Mouse (Mus musculus): ENCODE measurements around the gene Dennd4a. TPM values are rescaled to one million over a fixed set of nuclear protein-coding genes. Genes with fewer than 3 reads are reported as not detected.

Dennd4a gene
- polyA plus RNA-seq, 1 experiment from 2014 or later, result 10.8 TPM

DNA sequence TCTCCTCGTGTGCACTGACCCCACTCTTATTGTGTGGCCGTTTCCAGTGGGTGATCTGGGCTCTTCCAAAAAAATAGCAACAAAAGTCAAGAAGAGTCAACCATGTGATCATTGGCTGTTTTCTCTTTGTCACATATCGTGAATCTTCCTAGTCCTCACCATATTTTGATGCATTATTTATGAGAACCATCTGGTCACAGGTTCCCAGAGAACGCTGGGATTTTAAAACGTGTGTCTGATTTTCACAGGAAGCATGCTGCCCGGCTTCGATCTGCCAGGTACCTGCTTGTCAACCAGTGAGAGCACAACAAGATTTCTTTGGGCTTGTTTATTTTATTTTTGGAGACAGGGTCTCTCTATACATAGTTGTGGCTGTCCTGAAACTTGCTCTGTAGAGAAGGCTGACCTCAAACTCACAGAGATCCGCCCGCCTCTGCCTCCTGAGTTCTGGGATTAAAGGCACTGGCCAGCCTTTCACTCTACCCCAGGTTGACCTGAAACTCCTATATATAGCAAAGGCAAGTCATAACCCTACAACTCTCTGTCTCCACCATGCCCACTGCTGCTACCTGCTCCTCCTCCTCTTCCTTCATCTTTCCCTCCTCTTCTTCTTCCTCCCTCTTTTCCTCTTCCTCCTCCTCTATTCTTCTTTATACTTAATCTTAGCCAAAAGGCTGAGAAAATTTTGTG is 24.8 kb upstream of the Dennd4a start:
- no peak overlapping the region for H3K27ac ChIP-seq (ENCODE audit: low read depth, low read length)
- DNase-seq (ENCODE audit: low spot score) (no peak), ATAC-seq (ENCODE audit: insufficient read depth, low FRiP score, low TSS enrichment) (no peak)
- H3K4me3 ChIP-seq (ENCODE audit: low read depth, low read length), result no peak overlapping the region
- H3K36me3 ChIP-seq (ENCODE audit: control insufficient read depth, insufficient read depth, low read length), result no peaks in the 10 kb centered on the region
- H3K4me1 ChIP-seq (ENCODE audit: control insufficient read depth, insufficient read depth, low read length), result no peaks in the 10 kb centered on the region
- no peak overlapping the region for H3K9ac ChIP-seq (ENCODE audit: low read length)
- no peak overlapping the region for H3K4me2 ChIP-seq (ENCODE audit: low read depth)
- no peaks in the 10 kb centered on the region for H3K27me3 ChIP-seq (ENCODE audit: control insufficient read depth, insufficient read depth, low read length)
- 81% methylated on average over 9 of the region's 9 CpGs for WGBS
- H3K9me3 ChIP-seq (ENCODE audit: control insufficient read depth, low read length), result no peaks in the 10 kb centered on the region

DNA sequence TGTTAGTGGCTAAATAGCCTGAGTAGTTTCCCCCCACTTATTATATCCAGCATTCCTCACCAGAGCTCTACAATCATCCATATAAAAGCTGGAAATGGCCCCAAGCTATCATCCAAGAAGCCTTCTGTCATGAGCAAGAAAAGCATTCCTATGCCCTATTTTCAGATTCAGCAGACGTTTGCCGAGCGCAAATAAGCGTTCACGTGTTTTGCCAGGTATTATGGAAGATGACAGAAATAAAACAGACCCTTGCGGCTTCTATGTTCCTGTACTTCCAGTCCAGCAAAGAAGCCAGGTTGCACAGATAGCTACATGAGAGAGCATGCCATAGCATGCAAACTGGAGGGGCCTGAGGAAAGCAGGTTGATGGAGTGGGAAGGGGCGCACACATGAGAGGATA is 23.1 kb upstream of the Dennd4a start:
- no peaks in the 10 kb centered on the region for H3K9me3 ChIP-seq (ENCODE audit: control insufficient read depth, low read length)

DNA sequence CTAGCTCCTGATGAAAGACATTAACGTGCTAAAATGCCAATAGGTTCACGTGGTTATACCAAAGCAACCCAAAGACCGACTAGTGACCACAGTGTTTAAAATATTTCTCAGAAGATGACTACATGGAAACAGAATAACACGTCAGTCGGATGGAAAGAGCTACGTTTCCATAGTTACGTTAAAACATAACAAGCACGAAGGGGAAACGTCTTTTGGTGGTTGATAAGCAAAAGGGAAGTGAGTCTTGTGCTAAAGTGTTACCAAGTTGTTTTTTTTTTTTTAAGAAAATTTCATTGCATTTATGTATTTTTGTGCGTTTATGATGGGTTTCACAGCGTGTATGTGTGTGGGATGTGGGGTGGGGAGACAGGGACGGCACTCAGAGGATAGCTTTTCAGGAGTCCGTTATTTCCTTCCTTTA is 21.8 kb upstream of the Dennd4a start:
- Histone ChIP-seq H3K27me3 (ENCODE audit: control insufficient read depth, insufficient read depth, low read length) (no peaks in the 10 kb centered on the region), H3K4me3 (ENCODE audit: low read depth, low read length) (no peak overlapping the region), H3K4me1 (ENCODE audit: control insufficient read depth, insufficient read depth, low read length) (no peaks in the 10 kb centered on the region), H3K9ac (ENCODE audit: low read length) (no peak overlapping the region), H3K4me2 (ENCODE audit: low read depth) (no peak overlapping the region), H3K36me3 (ENCODE audit: control insufficient read depth, insufficient read depth, low read length) (no peaks in the 10 kb centered on the region), H3K27ac (ENCODE audit: low read depth, low read length) (no peak overlapping the region), H3K9me3 (ENCODE audit: control insufficient read depth, low read length) (no peaks in the 10 kb centered on the region)
- 86% methylated on average over 13 of the region's 13 CpGs for WGBS
- DNase-seq (ENCODE audit: low spot score) (no peak), ATAC-seq (ENCODE audit: insufficient read depth, low FRiP score, low TSS enrichment) (no peak)

More for the DNA sequence above, 23.1 kb upstream of the Dennd4a start:
- DNase-seq (ENCODE audit: low spot score) (no peak), ATAC-seq (ENCODE audit: insufficient read depth, low FRiP score, low TSS enrichment) (no peak)
- H3K27me3 ChIP-seq (ENCODE audit: control insufficient read depth, insufficient read depth, low read length), result no peaks in the 10 kb centered on the region
- 94% methylated on average over 7 of the region's 7 CpGs for WGBS
- no peak overlapping the region for H3K27ac ChIP-seq (ENCODE audit: low read depth, low read length)
- no peak overlapping the region for H3K9ac ChIP-seq (ENCODE audit: low read length)
- no peaks in the 10 kb centered on the region for H3K4me1 ChIP-seq (ENCODE audit: control insufficient read depth, insufficient read depth, low read length)
- H3K4me2 ChIP-seq (ENCODE audit: low read depth), result no peak overlapping the region
- no peaks in the 10 kb centered on the region for H3K36me3 ChIP-seq (ENCODE audit: control insufficient read depth, insufficient read depth, low read length)
- no peak overlapping the region for H3K4me3 ChIP-seq (ENCODE audit: low read depth, low read length)

DNA sequence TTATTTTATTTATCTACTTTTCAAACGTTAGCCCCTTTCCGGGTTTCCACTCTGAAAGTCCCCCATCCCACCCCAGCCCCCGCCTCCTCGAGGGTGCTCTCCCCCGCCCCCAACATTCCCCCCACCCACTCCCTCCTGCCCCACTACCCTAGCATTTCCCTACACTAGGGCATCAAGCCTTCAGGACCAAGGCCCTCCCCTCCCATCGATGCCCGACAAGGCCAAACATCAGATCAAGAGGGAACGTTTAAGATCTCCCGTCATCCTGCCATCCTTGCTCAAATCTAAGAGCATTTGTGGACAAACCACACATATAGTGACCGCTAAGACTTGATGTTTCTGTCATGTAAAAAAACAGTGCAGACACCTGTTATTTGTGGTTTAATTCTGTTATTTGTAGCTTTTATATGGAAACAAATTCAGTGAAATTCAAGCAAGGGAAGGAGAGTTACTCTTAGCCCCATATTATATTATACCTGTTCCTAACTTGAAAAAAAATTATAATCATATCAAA is 21.2 kb upstream of the Dennd4a start:
- Histone ChIP-seq H3K27ac (ENCODE audit: low read depth, low read length) (no peak overlapping the region), H3K36me3 (ENCODE audit: control insufficient read depth, insufficient read depth, low read length) (no peaks in the 10 kb centered on the region), H3K4me2 (ENCODE audit: low read depth) (no peak overlapping the region), H3K4me3 (ENCODE audit: low read depth, low read length) (no peak overlapping the region), H3K27me3 (ENCODE audit: control insufficient read depth, insufficient read depth, low read length) (no peaks in the 10 kb centered on the region), H3K4me1 (ENCODE audit: control insufficient read depth, insufficient read depth, low read length) (no peaks in the 10 kb centered on the region), H3K9ac (ENCODE audit: low read length) (no peak overlapping the region), H3K9me3 (ENCODE audit: control insufficient read depth, low read length) (no peaks in the 10 kb centered on the region)
- ATAC-seq (ENCODE audit: insufficient read depth, low FRiP score, low TSS enrichment) (no peak), DNase-seq (ENCODE audit: low spot score) (no peak)
- 76% methylated on average over 10 of the region's 10 CpGs for WGBS

DNA sequence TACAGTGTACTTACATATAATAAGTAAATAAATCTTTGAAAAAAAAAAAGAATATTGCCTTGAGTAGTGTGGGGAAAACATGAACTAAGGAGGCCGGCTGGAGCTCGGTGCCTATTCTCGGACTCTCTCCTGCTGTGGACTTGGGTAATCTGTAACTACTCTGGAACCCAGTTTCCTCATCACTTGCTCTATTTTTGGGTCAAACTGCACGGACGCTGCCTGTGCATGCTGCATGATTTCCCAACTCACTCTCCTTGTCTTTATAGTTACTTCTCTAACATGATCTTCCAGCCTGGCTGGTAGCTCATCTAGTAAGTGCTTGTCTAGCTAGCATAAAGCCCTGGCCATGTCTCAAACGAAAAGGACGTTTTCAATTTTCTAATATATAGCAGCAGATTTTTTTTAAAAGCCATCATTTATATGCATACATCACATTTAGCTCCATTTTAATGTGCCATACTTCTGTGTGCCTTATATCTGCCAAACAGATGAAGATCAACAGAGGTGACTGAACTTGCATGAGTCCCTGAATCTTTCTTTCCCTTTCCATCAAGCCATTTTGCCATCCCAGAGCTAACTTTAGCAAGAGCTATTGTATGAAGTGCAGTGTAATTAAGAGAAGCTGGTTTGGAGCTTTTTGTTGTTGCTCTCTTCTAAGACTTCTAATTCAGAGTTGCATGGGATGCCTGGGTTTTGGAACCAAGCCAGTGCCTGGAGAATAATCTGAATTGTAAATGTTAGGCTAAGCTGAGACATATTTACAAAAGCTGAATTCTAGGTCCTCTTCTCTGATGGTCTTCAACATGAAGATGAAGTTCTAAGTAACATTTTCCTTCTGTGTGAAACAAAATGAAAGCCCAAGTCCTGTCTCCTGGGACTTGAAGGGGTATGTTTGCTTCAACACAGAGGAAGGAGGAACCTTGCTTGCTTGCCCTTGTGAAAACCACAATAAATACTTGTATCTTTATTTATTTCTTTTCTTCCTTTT is 20.2 kb upstream of the Dennd4a start:
- WGBS, result 89% methylated on average over 7 of the region's 7 CpGs
- Histone ChIP-seq H3K9me3 (ENCODE audit: control insufficient read depth, low read length) (no peaks in the 10 kb centered on the region), H3K27ac (ENCODE audit: low read depth, low read length) (no peak overlapping the region), H3K36me3 (ENCODE audit: control insufficient read depth, insufficient read depth, low read length) (no peaks in the 10 kb centered on the region), H3K4me3 (ENCODE audit: low read depth, low read length) (no peak overlapping the region), H3K9ac (ENCODE audit: low read length) (no peak overlapping the region), H3K4me2 (ENCODE audit: low read depth) (no peak overlapping the region), H3K4me1 (ENCODE audit: control insufficient read depth, insufficient read depth, low read length) (no peaks in the 10 kb centered on the region), H3K27me3 (ENCODE audit: control insufficient read depth, insufficient read depth, low read length) (no peaks in the 10 kb centered on the region)
- ATAC-seq (ENCODE audit: insufficient read depth, low FRiP score, low TSS enrichment) (no peak), DNase-seq (ENCODE audit: low spot score) (no peak)

DNA sequence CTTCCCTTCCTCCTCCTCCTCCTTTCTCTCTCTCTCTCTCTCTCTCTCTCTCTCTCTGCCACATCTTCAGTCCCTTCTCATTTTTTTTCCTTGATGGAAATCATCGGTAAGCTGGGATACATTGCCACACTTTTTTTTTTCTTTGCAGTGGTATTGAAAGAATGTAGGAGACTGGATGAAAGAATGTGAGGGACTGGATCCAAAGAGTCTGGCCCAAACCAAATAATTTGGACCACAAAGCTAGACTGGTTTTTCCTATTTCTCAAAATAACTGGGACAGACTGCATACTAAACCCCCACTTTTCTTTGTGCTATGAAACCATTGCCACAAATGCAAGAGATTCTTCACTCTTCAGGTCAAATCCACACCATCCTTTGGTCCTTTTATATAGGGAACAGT is 19.5 kb upstream of the Dennd4a start:
- Histone ChIP-seq H3K4me1 (ENCODE audit: control insufficient read depth, insufficient read depth, low read length) (no peaks in the 10 kb centered on the region), H3K9me3 (ENCODE audit: control insufficient read depth, low read length) (no peaks in the 10 kb centered on the region), H3K27ac (ENCODE audit: low read depth, low read length) (no peak overlapping the region), H3K27me3 (ENCODE audit: control insufficient read depth, insufficient read depth, low read length) (no peaks in the 10 kb centered on the region), H3K36me3 (ENCODE audit: control insufficient read depth, insufficient read depth, low read length) (no peaks in the 10 kb centered on the region), H3K4me2 (ENCODE audit: low read depth) (no peak overlapping the region), H3K9ac (ENCODE audit: low read length) (no peak overlapping the region), H3K4me3 (ENCODE audit: low read depth, low read length) (no peak overlapping the region)
- DNase-seq (ENCODE audit: low spot score) (no peak), ATAC-seq (ENCODE audit: insufficient read depth, low FRiP score, low TSS enrichment) (no peak)
- 95% methylated on average over 1 of the region's 1 CpGs for WGBS

DNA sequence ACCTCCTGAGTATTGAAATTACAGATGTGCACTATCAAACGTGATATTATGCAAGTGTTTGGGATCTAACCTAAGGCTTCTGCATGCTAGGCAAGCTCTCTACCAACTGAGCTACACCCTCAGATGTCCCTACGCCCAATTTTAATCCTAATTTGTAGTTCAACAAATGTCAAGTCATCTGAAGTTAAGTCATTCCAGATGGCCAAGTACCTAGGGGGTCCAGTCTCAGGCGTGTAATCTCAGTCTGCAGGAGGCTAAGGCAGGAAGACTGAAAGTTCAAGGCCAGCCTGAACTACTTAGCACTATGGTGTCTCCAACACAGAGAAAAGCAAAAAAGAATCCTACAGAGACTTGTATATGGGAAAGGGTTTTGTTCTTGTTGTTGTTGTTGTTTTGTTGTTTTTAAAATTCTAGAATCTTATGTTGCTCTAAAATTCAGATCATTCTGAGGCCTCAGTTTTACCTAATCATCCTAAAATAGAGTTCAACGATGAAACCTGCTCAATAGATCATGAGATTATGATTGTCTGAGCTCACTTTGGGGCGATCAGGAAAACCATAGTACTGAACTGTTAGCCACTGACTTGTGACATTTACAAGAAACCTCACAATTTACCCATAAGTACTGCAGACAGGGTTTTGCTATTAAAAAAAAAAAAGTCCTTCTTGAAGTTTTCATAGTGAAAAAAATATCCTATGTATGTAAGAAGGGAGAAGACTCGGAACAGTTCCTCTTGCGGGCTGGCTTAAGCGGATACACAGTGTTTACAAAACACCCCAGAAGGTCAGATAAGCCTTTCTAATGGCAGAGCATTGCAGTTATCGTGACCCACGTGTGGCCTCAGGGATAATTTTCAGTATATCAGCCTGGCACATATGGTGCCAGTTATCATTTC is 18.5 kb upstream of the Dennd4a start:
- 79% methylated on average over 10 of the region's 10 CpGs for WGBS
- Histone ChIP-seq H3K27ac (ENCODE audit: low read depth, low read length) (no peak overlapping the region), H3K4me2 (ENCODE audit: low read depth) (no peak overlapping the region), H3K36me3 (ENCODE audit: control insufficient read depth, insufficient read depth, low read length) (no peaks in the 10 kb centered on the region), H3K9me3 (ENCODE audit: control insufficient read depth, low read length) (no peaks in the 10 kb centered on the region), H3K4me3 (ENCODE audit: low read depth, low read length) (no peak overlapping the region), H3K4me1 (ENCODE audit: control insufficient read depth, insufficient read depth, low read length) (no peaks in the 10 kb centered on the region), H3K27me3 (ENCODE audit: control insufficient read depth, insufficient read depth, low read length) (no peaks in the 10 kb centered on the region), H3K9ac (ENCODE audit: low read length) (no peak overlapping the region)
- ATAC-seq (ENCODE audit: insufficient read depth, low FRiP score, low TSS enrichment) (no peak), DNase-seq (ENCODE audit: low spot score) (no peak)

DNA sequence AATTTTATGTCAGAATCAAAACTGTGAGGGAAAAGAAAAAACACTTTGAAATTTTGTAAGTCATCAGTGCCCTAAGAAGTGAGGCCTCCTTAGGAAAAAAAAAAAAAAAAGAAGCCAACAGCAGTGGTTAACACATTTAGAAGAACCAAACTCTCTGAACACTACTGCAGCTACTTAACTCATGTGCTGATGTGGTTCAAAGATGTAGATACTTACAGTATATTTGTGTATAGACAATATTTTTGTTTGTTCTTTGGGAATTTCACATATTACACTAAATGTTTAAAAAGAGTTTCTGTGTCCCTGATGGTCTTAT is 17.9 kb upstream of the Dennd4a start:
- no peaks in the 10 kb centered on the region for H3K36me3 ChIP-seq (ENCODE audit: control insufficient read depth, insufficient read depth, low read length)
- H3K4me1 ChIP-seq (ENCODE audit: control insufficient read depth, insufficient read depth, low read length), result no peaks in the 10 kb centered on the region
- H3K9ac ChIP-seq (ENCODE audit: low read length), result no peak overlapping the region
- no peak for DNase-seq (ENCODE audit: low spot score)
- H3K4me2 ChIP-seq (ENCODE audit: low read depth), result no peak overlapping the region
- no peak overlapping the region for H3K27ac ChIP-seq (ENCODE audit: low read depth, low read length)
- H3K27me3 ChIP-seq (ENCODE audit: control insufficient read depth, insufficient read depth, low read length), result no peaks in the 10 kb centered on the region
- no peak for ATAC-seq (ENCODE audit: insufficient read depth, low FRiP score, low TSS enrichment)
- H3K4me3 ChIP-seq (ENCODE audit: low read depth, low read length), result no peak overlapping the region
- H3K9me3 ChIP-seq (ENCODE audit: control insufficient read depth, low read length), result no peaks in the 10 kb centered on the region
